Mouse (Mus musculus): ENCODE measurements around the gene Rps11.

- TF ChIP-seq CTCF (IDR thresholded peaks at IDR 0.05; ENCODE audit: low read depth, low read length) (no peak), POLR2A (IDR thresholded peaks at IDR 0.05; ENCODE audit: borderline replicate concordance, low read depth, low read length) (no peak)
These were observed 51.0 kb downstream of the Rps11 start for GRCm38 (mm10) chr7:45073171-45073707.

Measured in bone marrow macrophage, adult 2 months (primary cell).